Mouse (Mus musculus): ENCODE measurements around the gene Zscan4f. TPM values are rescaled to one million over a fixed set of nuclear protein-coding genes. Genes with fewer than 3 reads are reported as not detected.

Gene Zscan4f
- not detected in 2 replicates for polyA plus RNA-seq (2012; rRNA removed)

GRCm38 (mm10) chr7:11397615-11398014 lies at the start of gene Zscan4f:
Zscan4f (plus strand) TSS chr7:11397915.

Other genes starting within 250 kb of the Zscan4f start
- not detected in 2 replicates for gene Zscan4d, start 231.8 kb upstream of the Zscan4f start, polyA plus RNA-seq (2012; rRNA removed)
- not detected in 2 replicates for gene Zscan4e, start 87.2 kb upstream of the Zscan4f start, polyA plus RNA-seq (2012; rRNA removed)
- not detected in 2 replicates for gene Zscan4-ps2, start 116.4 kb downstream of the Zscan4f start, polyA plus RNA-seq (2012; rRNA removed)
- gene Zscan4-ps3, start 211.4 kb downstream of the Zscan4f start, polyA plus RNA-seq (2012; rRNA removed): not detected in 2 replicates